Mouse (Mus musculus): ENCODE measurements around the gene Tmem182. TPM values are rescaled to one million over a fixed set of nuclear protein-coding genes. Genes with fewer than 3 reads are reported as not detected.

Tmem182 gene
- polyA plus RNA-seq, 1 experiment = not detected

DNA sequence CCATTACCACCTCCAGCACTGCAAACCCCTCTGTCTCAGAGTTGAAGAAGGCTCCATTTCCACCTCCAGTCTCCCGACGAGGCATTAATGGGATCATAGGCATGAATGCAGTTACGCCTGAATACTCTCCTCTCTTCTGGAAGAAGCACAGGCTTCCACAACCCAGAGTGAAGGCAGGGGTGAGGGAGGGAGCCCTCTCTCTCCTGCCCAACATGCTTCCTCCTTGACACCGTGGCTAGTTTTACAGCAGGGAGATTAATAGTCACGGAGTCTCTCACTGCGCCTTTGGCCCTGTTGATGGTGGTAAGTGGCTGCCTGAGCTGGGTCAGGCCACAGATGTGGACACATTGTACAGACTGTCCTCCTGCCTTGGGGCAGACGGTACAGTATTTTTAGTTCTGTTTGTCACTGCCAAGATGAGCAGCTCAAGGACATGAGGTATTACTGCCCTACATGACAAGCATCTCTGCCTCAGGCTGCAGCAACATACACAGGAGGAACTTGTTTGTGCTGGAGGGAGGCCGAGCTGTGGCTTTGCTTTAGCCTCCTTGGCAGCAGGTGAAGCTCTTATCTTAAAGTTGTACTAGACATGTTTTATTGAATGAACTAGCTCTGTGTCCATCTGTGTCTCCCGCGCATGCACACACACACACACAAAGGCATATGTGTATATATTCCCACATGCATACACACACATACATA, 24.0 kb downstream of the Tmem182 start:
- TF ChIP-seq GATA1 (IDR thresholded peaks at IDR 0.05; ENCODE audit: low read length) = no peak

DNA sequence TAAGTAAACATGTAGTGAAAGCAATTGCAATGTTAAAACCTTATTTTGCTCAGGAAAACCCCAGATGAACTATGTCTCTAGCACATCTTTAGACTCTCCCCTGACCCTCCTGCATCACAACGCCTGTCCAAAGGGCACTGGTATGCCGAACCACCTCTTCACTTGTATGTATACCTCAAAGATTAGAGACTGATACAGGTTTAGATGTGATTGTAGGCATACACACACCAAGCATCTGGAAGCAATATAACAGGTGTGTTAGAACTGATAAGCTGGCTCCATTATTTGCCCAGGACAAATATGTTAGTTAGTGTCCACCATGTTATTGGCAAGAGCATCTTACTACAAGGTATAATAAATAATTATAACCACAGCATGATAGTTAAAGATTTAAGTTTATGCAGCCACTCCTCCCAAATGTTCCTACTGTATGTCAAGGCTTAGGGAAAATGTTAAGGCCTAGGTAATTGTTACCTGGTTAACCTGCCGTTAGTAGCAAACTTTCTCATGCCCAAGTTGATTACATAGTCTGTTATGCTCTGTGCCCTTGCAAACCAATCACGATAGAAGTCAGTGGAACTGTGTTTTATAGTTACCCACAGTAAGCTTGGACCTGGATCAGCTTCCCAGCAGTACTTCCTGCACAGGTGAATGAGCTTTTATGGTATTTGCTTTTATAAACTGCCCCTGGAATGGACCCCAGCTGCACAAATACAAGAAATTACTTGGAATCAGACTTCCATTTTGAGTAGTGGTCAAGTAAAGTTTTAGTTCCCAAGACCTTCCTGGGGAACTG, 25.5 kb downstream of the Tmem182 start:
- no peak for TF ChIP-seq GATA1 (IDR thresholded peaks at IDR 0.05; ENCODE audit: low read length)

DNA sequence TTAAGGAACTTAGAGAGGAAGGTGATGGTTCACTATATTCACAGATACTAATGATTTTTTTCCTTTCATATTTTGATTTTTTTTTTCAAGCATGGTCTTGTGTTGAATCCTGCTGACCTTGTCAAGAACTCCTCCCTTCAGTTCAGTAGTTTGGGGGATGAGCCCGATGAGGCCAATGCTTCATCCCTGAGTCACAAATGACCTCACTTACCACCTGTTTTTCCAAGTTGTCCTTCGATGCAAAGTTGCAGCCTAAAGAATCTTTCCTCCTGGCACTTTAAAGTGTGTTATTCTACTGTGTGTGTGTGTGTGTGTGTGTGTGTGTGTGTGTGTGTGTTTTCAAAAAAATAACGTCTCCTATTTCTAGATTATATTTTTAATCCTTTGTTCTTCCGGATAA, 30.1 kb downstream of the Tmem182 start:
- no peak for TF ChIP-seq GATA1 (IDR thresholded peaks at IDR 0.05; ENCODE audit: low read length)

GRCm38 (mm10) chr1:40840605-40841004, 35.2 kb downstream of the Tmem182 start:
- TF ChIP-seq GATA1 (IDR thresholded peaks at IDR 0.05; ENCODE audit: low read length) = no peak

- TF ChIP-seq GATA1 (IDR thresholded peaks at IDR 0.05; ENCODE audit: low read length) = no peak
Measured at GRCm38 (mm10) chr1:40841032-40841761, 35.8 kb downstream of the Tmem182 start.

DNA sequence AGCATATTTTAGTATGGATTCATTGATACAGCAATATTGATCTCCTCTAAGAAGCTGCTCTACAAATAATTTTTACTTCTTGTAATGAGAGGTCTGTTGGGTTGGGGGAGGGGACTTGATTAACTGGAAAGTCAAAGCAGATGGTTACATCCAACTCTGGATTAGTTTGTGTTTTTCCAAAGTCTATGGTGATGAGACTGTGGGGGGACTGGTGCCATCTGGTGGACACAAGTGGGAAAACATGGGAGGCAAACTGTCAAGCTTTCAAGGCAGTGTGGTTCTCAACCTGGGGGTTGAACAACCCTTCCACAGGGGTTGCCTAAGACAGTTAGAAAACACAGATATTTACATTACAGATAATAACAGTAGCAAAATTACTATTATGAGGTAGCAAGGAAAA, 39.2 kb downstream of the Tmem182 start:
- no peak for TF ChIP-seq GATA1 (IDR thresholded peaks at IDR 0.05; ENCODE audit: low read length)

GRCm38 (mm10) chr1:40847196-40847938, 42.0 kb downstream of the Tmem182 start:
- no peak for TF ChIP-seq GATA1 (IDR thresholded peaks at IDR 0.05; ENCODE audit: low read length)

- TF ChIP-seq GATA1 (IDR thresholded peaks at IDR 0.05; ENCODE audit: low read length) = no peak
Measured at GRCm38 (mm10) chr1:40851286-40851685, 45.9 kb downstream of the Tmem182 start.

DNA sequence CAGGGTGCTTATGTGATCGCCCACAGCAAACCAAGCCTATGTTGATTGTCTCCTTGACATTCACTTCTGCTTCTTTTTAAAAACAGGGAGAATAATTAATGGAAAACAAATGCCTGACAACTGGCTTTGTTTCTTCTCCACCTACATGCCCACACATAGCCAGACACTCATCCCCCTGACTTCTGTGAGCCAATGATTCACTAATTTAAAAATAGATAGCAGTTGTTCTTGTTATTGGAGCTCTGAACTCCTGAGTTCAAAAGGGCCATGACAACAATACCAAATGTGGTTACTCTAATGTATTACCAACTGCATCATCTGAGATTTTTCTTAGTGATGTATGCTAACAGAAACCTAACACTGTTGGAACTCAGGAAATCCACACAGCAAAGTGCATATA, 49.9 kb downstream of the Tmem182 start:
- no peak for TF ChIP-seq GATA1 (IDR thresholded peaks at IDR 0.05; ENCODE audit: low read length)

DNA sequence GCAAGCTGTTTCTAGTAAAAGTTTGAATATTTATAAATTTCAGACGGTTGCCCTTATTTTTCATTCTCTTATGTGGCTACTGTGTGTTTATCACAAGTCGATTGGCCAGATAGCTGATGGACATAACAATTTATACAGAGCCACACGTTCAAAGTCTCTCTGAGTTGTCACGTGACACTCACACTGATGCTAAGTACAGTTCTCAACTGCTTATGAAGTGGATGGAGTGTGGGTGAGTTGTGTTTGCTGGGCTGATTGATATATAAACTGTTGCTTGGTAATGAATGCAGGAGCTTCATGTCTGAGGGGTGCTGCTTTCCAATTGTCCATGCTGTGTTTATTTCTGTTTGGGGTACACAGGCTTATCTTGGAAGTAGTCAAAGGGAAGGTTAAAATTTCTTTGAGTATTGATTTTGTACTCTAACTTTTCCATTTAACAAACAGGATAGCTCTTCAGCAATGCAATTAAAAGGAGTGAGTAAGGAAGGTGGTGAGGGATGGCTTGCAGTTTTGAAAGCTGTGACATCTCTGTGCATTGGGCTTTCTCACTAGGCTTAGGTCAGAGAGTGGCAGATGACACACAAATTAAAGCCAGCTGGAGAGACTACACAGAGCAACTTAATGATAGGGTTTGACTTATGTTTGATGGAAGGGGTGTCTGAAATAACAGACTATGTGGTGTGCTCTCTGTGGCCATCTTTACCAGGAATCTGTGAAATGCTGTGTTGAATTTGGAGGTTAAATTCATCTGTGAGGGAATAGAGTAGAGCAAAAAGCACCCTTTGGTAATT, 51.6 kb downstream of the Tmem182 start:
- TF ChIP-seq GATA1 (IDR thresholded peaks at IDR 0.05; ENCODE audit: low read length) = no peak

DNA sequence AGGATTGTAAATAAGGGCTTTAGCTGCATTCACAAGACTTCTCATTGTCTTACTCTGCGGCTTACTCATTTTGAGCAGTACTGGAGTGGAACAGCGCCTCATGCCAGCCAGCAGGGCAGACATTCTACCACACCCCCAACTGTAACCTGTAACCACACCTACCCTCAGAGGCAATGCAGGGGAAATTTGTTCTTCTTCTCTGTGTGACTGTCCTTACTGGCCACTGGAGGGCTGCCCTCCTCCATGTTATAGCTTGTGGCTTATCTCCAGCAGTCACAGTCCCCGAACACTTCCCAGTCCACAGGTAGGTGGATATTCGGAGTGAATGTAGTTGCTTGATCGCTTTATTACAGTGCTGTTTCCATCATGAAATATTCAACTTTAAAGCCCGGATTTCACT, 59.6 kb downstream of the Tmem182 start:
- no peak for TF ChIP-seq GATA1 (IDR thresholded peaks at IDR 0.05; ENCODE audit: low read length)

GRCm38 (mm10) chr1:40867106-40867505, 61.7 kb downstream of the Tmem182 start:
- TF ChIP-seq GATA1 (IDR thresholded peaks at IDR 0.05; ENCODE audit: low read length) = no peak

DNA sequence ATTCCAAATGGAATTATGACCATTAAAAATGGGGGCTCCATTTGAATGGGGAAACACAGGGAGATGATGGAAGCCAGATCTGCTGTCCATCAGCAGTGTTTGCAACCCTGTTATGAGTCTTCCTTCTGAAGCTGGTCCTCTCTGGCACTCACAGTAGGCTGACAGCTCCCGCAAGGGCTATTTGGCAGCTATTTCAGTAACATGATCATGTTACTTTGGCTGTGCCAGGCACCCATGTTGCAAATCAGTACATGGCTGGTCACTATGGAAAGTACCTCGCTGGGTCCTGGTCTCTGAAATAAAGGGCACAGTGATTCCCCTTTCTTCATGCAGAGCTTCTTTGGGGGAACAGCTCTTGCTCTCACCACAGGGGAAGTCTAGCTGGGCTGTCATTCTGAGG, 62.2 kb downstream of the Tmem182 start:
- no peak for TF ChIP-seq GATA1 (IDR thresholded peaks at IDR 0.05; ENCODE audit: low read length)

DNA sequence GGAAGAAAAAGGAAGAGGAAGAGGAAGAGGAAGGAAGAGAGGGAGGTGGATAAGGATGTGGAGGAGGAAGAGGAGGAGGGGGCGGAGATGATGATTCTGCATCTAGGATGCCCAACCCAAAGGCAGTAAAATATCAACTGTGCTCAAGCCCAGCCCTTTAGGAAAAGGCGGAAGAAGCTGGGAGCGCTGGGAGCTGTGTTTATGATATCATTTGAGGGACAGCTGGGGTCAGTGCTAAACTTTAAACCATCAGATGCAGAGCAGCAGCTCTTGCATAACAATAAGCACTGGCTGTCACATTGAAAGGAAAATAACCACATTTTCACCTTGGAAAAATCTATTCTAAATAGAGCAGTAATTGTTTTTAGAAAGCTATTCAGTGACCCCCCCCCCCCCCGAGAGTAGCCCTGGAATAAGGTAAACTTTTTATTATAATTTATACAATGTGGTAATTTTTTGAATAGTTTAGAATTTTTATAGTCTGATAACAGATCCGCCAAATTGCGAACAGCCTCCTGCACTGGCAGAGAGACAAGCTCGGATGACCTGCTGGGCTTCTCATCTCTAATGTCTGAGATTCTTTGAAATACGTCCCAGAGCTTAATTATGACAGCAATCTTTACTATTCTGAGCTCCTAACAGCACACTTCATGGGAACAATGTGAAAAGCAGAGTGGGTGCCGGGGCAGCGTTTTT, 68.5 kb downstream of the Tmem182 start:
- TF ChIP-seq GATA1 (IDR thresholded peaks at IDR 0.05; ENCODE audit: low read length) = no peak

All from G1E-ER4 (cell line).